Mouse (Mus musculus): Measurements from ENCODE around the gene Rbak. TPM values are rescaled to one million over a fixed set of nuclear protein-coding genes. Genes with fewer than 3 reads are reported as not detected.

Rbak gene
- polyA plus RNA-seq, 1 experiment from 2014 or later = 19.3 TPM

GRCm38 (mm10) chr5:143177541-143178200 is 2.9 kb downstream of the Rbak start:
- Histone ChIP-seq H3K4me3 (no peak overlapping the region), H3K9ac (no peak overlapping the region), H3K9me3 (0 out of 2 replicates have a peak, but pooled peaks cover 3% of the 10 kb centered on the region), H3K27ac (no peak overlapping the region), H3K4me2 (replicated peaks) (no peak overlapping the region), H3K4me1 (peaks cover 12% of the 10 kb centered on the region), H3K36me3 (peaks cover 57% of the 10 kb centered on the region), H3K27me3 (no peaks in the 10 kb centered on the region)
- 86% methylated on average over 3 of the region's 3 CpGs for WGBS
- no peak for ATAC-seq (ENCODE audit: insufficient number of reproducible peaks, insufficient read depth, low FRiP score, low TSS enrichment)

GRCm38 (mm10) chr5:143175970-143176369 is 4.6 kb downstream of the Rbak start:
- Histone ChIP-seq H3K36me3 (peaks cover 74% of the 10 kb centered on the region), H3K9ac (no peak overlapping the region), H3K4me1 (peaks cover 12% of the 10 kb centered on the region), H3K9me3 (0 out of 2 replicates have a peak, but pooled peaks cover 3% of the 10 kb centered on the region), H3K27ac (no peak overlapping the region), H3K27me3 (no peaks in the 10 kb centered on the region), H3K4me3 (no peak overlapping the region), H3K4me2 (replicated peaks) (no peak overlapping the region)
- WGBS = 91% methylated on average over 4 of the region's 4 CpGs
- ATAC-seq (ENCODE audit: insufficient number of reproducible peaks, insufficient read depth, low FRiP score, low TSS enrichment) = no peak

GRCm38 (mm10) chr5:143165508-143166070 is 15.0 kb downstream of the Rbak start:
- no peak overlapping the region for H3K4me2 ChIP-seq (replicated peaks)
- no peak for ATAC-seq (ENCODE audit: insufficient number of reproducible peaks, insufficient read depth, low FRiP score, low TSS enrichment)
- no peaks in the 10 kb centered on the region for H3K4me1 ChIP-seq
- 13% methylated on average over 18 of the region's 18 CpGs for WGBS
- H3K9ac ChIP-seq = no peak overlapping the region
- no peaks in the 10 kb centered on the region for H3K27me3 ChIP-seq
- no peaks in the 10 kb centered on the region for H3K9me3 ChIP-seq
- no peak overlapping the region for H3K4me3 ChIP-seq
- no peak overlapping the region for H3K27ac ChIP-seq
- H3K36me3 ChIP-seq = no peaks in the 10 kb centered on the region

- Histone ChIP-seq H3K9me3 (peaks cover 3% of the 10 kb centered on the region; the same call in 1 of the 2 replicates), H3K4me2 (replicated peaks) (no peak overlapping the region), H3K4me3 (no peak overlapping the region), H3K27me3 (peaks cover 49% of the 10 kb centered on the region), H3K27ac (no peak overlapping the region), H3K9ac (no peak overlapping the region), H3K4me1 (no peaks in the 10 kb centered on the region), H3K36me3 (no peaks in the 10 kb centered on the region)
- ATAC-seq (ENCODE audit: insufficient number of reproducible peaks, insufficient read depth, low FRiP score, low TSS enrichment) = no peak
- 85% methylated on average over 3 of the region's 3 CpGs for WGBS
Observed at GRCm38 (mm10) chr5:143155534-143155933, 25.0 kb downstream of the Rbak start.

GRCm38 (mm10) chr5:143153756-143154155 is 26.8 kb downstream of the Rbak start:
- Histone ChIP-seq H3K4me3 (no peak overlapping the region), H3K4me1 (no peaks in the 10 kb centered on the region), H3K9ac (no peak overlapping the region), H3K9me3 (peaks cover 3% of the 10 kb centered on the region; the same call in 1 of the 2 replicates), H3K27me3 (peaks cover 34% of the 10 kb centered on the region), H3K36me3 (no peaks in the 10 kb centered on the region), H3K27ac (no peak overlapping the region), H3K4me2 (replicated peaks) (no peak overlapping the region)
- no peak for ATAC-seq (ENCODE audit: insufficient number of reproducible peaks, insufficient read depth, low FRiP score, low TSS enrichment)
- WGBS = 89% methylated on average over 10 of the region's 10 CpGs

GRCm38 (mm10) chr5:143150044-143150443 is 30.5 kb downstream of the Rbak start:
- Histone ChIP-seq H3K4me1 (no peaks in the 10 kb centered on the region), H3K9ac (no peak overlapping the region), H3K27ac (no peak overlapping the region), H3K4me2 (replicated peaks) (no peak overlapping the region), H3K4me3 (no peak overlapping the region), H3K27me3 (0 out of 2 replicates have a peak, but pooled peaks cover 4% of the 10 kb centered on the region), H3K9me3 (peaks cover 3% of the 10 kb centered on the region; the same call in 1 of the 2 replicates), H3K36me3 (no peaks in the 10 kb centered on the region)
- no peak for ATAC-seq (ENCODE audit: insufficient number of reproducible peaks, insufficient read depth, low FRiP score, low TSS enrichment)
- WGBS = 75% methylated on average over 2 of the region's 2 CpGs

GRCm38 (mm10) chr5:143149536-143149935 is 31.0 kb downstream of the Rbak start:
- Histone ChIP-seq H3K4me3 (no peak overlapping the region), H3K27me3 (no peaks in the 10 kb centered on the region), H3K4me1 (no peaks in the 10 kb centered on the region), H3K36me3 (no peaks in the 10 kb centered on the region), H3K4me2 (replicated peaks) (no peak overlapping the region), H3K27ac (no peak overlapping the region), H3K9ac (no peak overlapping the region), H3K9me3 (peaks cover 3% of the 10 kb centered on the region; the same call in 1 of the 2 replicates)
- WGBS = 91% methylated on average over 2 of the region's 2 CpGs
- no peak for ATAC-seq (ENCODE audit: insufficient number of reproducible peaks, insufficient read depth, low FRiP score, low TSS enrichment)

- H3K4me3 ChIP-seq = no peak overlapping the region
- WGBS = 90% methylated on average over 5 of the region's 5 CpGs
- H3K27ac ChIP-seq = no peak overlapping the region
- H3K4me1 ChIP-seq = no peaks in the 10 kb centered on the region
- ATAC-seq (ENCODE audit: insufficient number of reproducible peaks, insufficient read depth, low FRiP score, low TSS enrichment) = no peak
- peaks cover 3% of the 10 kb centered on the region; the same call in 1 of the 2 replicates for H3K9me3 ChIP-seq
- no peak overlapping the region for H3K9ac ChIP-seq
- no peaks in the 10 kb centered on the region for H3K27me3 ChIP-seq
- no peak overlapping the region for H3K4me2 ChIP-seq (replicated peaks)
- no peaks in the 10 kb centered on the region for H3K36me3 ChIP-seq
Observed at GRCm38 (mm10) chr5:143148661-143149060, 31.9 kb downstream of the Rbak start.

- ATAC-seq (ENCODE audit: insufficient number of reproducible peaks, insufficient read depth, low FRiP score, low TSS enrichment) = no peak
- Histone ChIP-seq H3K36me3 (no peaks in the 10 kb centered on the region), H3K27ac (no peak within 1 kb of the TSS), H3K4me2 (replicated peaks) (no peak within 1 kb of the TSS), H3K9ac (no peak within 1 kb of the TSS), H3K4me3 (no peak within 1 kb of the TSS), H3K4me1 (no peaks in the 10 kb centered on the region), H3K27me3 (no peaks in the 10 kb centered on the region), H3K9me3 (peaks cover 3% of the 10 kb centered on the region; the same call in 1 of the 2 replicates)
- 66% methylated on average over 3 of the region's 3 CpGs for WGBS
Observed at GRCm38 (mm10) chr5:143147481-143147880, 33.1 kb downstream of the Rbak start, which contains the start of gene Olfr718-ps1. TSS of gene Olfr718-ps1 (minus strand) at chr5:143147581.

GRCm38 (mm10) chr5:143137580-143137979 is 43.0 kb downstream of the Rbak start:
- no peak for ATAC-seq (ENCODE audit: insufficient number of reproducible peaks, insufficient read depth, low FRiP score, low TSS enrichment)
- Histone ChIP-seq H3K4me3 (no peak overlapping the region), H3K27ac (no peak overlapping the region), H3K36me3 (no peaks in the 10 kb centered on the region), H3K9ac (no peak overlapping the region), H3K4me2 (replicated peaks) (no peak overlapping the region), H3K4me1 (no peaks in the 10 kb centered on the region), H3K9me3 (no peaks in the 10 kb centered on the region), H3K27me3 (no peaks in the 10 kb centered on the region)
- 89% methylated on average over 13 of the region's 13 CpGs for WGBS

GRCm38 (mm10) chr5:143135042-143135441 is 45.5 kb downstream of the Rbak start:
- Histone ChIP-seq H3K4me1 (no peaks in the 10 kb centered on the region), H3K4me3 (no peak overlapping the region), H3K4me2 (replicated peaks) (no peak overlapping the region), H3K9ac (no peak overlapping the region), H3K36me3 (no peaks in the 10 kb centered on the region), H3K27me3 (no peaks in the 10 kb centered on the region), H3K27ac (no peak overlapping the region), H3K9me3 (no peaks in the 10 kb centered on the region)
- no peak for ATAC-seq (ENCODE audit: insufficient number of reproducible peaks, insufficient read depth, low FRiP score, low TSS enrichment)
- 87% methylated on average over 7 of the region's 7 CpGs for WGBS
